Mouse (Mus musculus) embryo, embryonic 11.5 days (tissue): ENCODE measurements at regions not wholly inside any gene's neighbourhood (a gene's known extent, or its start where the extent isn't known, plus 50 kb on each side); places are given as distances from the start of the nearest gene placed in this dataset.

Experiments used
- DNase-seq: peaks from one replicate; pipeline ENCODE4 v3.0.0-alpha.2; 2012; ENCODE audit warnings: low read depth, low spot score

- DNase-seq, result no peak
Measured at GRCm38 (mm10) chr10:118501571-118501970, 60.7 kb downstream of the Ifng start.

DNA sequence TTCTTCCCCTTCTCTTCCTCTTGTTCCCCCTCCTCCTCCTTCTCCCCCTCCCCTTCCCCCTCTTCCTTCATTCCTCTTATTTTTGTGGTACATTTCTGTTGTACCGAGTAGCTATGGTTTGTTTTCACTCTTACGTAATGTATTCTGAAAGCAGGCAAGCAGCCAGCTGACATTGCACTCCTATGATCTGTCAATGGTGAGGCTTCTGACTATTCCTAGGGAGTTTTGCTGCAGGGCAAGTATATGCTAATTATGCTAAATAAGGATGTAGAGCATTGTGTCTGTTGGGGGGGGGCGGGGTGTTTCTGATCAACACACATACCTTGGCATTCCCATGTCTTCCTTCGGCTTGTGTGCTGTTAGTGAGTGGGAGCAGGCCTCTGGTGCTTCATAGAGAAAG lies 64.0 kb downstream of the Ifng start:
- no peak for DNase-seq

DNA sequence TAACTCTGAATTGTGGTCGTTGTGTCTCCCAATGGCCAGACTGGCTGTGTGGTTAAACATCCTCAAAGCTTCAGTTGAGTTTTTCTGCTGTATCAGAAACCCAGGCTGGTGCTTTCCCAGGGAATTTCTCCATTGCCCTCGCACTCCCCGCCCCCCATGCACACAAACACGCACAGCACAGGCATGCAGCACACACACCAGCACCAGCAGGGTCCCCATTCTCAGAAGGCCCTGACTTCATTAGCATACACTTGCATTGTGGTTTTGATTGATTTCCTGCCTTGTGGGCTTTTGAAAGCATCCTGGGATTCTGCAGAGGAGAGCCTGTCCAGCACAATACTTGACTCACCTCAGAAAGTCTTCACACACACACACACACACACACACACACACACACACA lies 65.3 kb downstream of the Ifng start:
- peak; percentile 8 for DNase-seq

- no peak for DNase-seq
Measured at GRCm38 (mm10) chr10:118507630-118508029, 66.8 kb downstream of the Ifng start.

- no peak for DNase-seq
Measured at GRCm38 (mm10) chr10:118516839-118517238, 76.0 kb downstream of the Ifng start.

- no peak for DNase-seq
Measured at GRCm38 (mm10) chr10:118517995-118518394, 77.1 kb downstream of the Ifng start.

DNA sequence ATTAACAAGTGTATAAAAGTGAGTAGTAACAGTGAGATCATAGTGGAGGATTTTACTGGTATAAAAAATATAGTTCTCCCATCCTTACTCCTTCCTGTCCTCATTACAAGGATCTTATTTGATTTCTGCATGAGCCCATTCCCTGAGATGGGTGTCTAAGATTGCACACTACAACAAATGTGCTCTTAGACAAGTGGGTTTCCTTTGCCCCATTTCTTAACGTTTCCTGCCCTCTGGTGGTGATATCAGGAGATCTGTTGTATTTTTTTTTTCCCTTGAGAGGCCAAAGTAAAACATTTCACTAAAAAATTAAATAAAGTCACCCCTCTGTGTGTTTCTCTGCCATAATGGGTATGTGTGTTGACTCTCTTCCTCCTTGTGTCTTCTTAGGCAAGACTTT lies 105.1 kb downstream of the Ifng start:
- DNase-seq, result no peak

- DNase-seq, result no peak
Measured at GRCm38 (mm10) chr10:118550201-118550600, 109.4 kb downstream of the Ifng start.

- no peak for DNase-seq
Measured at GRCm38 (mm10) chr10:118558848-118559247, 118.0 kb downstream of the Ifng start.

DNA sequence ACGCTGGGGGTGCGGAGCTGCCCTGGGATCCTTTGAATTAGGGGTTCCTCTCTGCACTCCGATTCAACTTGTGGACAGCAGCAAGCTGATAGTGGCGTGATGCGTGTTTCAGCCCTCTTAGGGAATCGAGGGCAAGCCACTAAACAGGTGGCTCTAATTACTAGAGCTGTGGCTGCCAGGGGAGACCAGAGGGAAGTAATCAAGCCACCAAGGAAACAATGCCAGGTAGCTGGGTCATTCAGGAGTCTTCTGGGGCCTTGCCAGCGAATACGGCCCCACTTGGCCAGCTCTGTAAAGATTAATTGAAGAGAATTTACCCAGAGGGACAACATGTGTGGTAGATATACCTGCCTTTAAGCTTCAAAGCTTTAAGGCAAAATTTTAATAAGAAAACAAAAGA lies 123.2 kb downstream of the Ifng start:
- no peak for DNase-seq

- no peak for DNase-seq
Measured at GRCm38 (mm10) chr10:118564528-118565268, 123.9 kb downstream of the Ifng start.

GRCm38 (mm10) chr10:118568617-118569016 lies 127.8 kb downstream of the Ifng start:
- no peak for DNase-seq

DNA sequence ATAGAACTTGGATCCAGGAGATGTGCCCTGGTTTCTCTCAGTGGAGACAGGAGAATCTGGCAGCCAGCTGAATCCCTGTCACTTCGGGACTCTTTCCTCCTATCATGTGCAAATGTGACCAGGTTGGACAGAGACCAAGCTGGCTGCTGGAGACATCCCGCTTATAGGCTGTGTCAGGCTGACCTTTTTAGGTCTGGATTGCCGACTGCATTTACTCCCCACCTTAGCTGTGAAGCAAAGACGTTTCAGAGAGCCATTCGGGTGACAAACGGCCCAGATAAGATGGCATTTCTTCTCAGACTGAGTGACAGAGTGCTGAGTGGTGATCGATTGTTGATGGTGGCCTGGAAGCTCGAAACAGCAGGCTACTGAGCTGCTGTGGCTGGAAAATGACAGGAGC lies 128.6 kb downstream of the Ifng start:
- DNase-seq, result no peak

GRCm38 (mm10) chr10:118573247-118573646 lies 132.4 kb downstream of the Ifng start:
- DNase-seq, result no peak

- DNase-seq, result no peak
Measured at GRCm38 (mm10) chr10:118575570-118575969, 134.7 kb downstream of the Ifng start.

DNA sequence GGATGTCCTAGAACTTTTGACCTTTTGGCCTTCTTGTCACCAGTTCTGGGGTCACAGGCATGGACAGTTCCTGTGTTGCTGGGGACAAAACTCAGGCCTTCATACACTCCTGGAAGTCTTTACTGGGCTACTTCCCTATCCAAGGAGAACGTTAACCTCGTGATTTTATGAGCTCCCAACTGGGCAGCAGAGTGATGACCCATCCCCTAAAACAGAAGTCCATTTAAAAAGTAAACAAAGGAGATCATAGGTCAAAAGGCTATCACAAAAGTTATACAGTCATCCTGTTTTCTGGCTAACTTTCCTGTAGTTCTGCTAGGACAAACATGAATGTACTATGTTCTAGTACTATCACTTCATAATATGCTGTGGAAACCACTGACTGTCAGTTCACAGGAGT lies 140.5 kb downstream of the Ifng start:
- DNase-seq, result no peak

DNA sequence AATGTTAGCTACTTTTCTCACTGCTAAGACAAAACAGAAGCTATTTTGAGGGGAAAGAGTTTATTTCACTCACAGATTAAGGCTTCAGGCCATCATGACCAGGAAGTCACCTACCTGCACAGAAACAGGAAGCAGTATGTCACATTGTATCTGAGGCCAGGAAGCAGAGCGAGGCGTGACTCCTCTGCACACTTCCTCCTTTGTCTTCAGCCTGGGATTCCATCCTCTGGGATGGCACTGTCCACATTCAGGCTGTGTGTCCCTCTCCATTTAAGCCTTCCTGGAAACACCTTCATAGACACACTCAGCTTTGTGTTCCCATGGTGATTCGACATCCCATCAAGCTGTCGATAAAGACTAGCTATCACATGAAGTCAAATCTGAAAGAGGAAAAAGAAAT lies 145.0 kb downstream of the Ifng start:
- no peak for DNase-seq

- no peak for DNase-seq
Measured at GRCm38 (mm10) chr10:118588198-118588597, 147.4 kb downstream of the Ifng start.

GRCm38 (mm10) chr10:118592648-118593368 lies 152.0 kb downstream of the Ifng start:
- peak; percentile 47 for DNase-seq

DNA sequence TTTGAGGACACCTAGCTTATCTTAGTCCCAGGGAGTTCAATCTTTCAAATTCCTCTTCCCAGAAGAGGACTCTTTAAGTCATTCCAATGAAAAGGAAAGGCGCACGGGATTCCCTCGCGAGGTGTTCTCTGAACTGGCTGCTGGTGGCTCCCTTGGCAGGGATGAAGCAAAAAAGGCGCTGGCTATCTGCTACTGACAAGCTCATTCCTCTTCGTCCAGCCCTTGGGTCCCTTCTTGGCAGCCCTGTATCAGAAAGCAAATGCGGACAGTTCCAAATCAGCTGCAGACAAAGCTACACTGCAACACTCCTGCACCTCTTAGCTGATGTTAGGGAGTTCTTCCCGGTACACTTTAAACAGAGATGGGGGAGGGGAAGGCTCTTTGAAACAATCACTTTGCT lies 155.4 kb downstream of the Ifng start:
- no peak for DNase-seq

DNA sequence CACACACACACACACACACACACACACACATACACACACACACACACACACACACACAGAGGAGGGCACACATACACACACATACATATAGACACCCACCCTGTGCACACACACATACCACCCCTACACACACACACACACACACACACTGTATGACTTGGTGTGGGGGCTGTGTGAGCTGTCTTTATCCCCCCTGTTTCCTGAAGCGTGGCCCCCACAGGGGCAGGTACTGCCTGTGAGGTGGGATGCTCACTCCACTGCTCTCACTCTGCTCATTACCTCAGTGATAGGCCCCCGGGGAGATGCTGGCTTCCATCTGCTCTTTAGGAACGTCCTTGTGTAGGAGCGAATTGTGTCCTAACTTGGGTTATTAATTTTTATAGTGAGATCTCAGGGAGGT lies 157.7 kb downstream of the Ifng start:
- no peak for DNase-seq

GRCm38 (mm10) chr10:118599197-118599596 lies 158.4 kb downstream of the Ifng start:
- no peak for DNase-seq

DNA sequence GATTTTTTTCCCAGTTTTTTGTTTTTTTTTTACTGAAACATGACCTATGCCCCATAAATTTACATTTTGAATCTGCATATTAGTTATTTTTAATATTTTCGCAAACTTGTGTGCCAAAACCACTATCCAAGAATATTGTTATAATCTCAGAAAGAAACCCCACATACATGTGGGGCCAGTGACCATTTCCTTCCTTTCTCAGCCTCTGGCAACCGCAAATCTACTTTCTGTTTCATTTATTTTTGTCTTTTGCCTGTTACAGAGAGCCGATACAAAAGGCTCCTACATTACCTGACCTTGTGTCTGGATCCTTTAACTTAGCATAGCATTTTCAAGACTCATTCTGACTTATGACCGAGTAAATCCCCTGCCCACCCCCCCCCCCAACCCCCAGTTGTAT lies 158.8 kb downstream of the Ifng start:
- DNase-seq, result no peak
